Mouse (Mus musculus): ENCODE measurements around the gene Sri.

DNA sequence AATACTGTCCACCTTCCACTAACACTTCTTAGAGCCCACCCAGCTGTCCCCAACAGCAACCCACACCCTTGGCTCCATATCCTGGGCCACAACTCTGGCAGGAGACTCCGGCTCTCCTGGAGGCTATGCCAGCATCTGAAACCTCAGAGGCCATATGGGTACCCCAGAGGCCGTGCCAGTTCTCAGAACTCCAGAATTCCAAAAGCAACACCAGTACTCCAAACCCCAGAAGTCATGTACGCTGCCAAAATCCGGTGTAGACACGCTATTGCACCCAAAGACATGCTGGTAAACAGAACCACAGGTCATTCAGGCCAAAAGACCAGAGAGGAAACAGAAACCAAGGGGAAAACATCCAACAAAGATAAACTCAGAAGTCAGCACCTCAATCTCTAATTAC lies 66.4 kb downstream of the Sri start:
- no peak for TF ChIP-seq POLR2AphosphoS2 (IDR thresholded peaks at IDR 0.05; ENCODE audit: low read depth, low read length)
- no peak for TF ChIP-seq MAFK (IDR thresholded peaks at IDR 0.05; ENCODE audit: insufficient replicate concordance, low read length)
- no peak for TF ChIP-seq CHD2 (IDR thresholded peaks at IDR 0.05; ENCODE audit: low read length)
- no peak for TF ChIP-seq CTCF (conservative IDR thresholded peaks at IDR 0.05 in 1 of 2, IDR thresholded peaks at IDR 0.05 in 1 of 2; ENCODE audit: low read depth in 2 of 2, low read length in 2 of 2)
- no peak for TF ChIP-seq TCF12 (IDR thresholded peaks at IDR 0.05; ENCODE audit: low read depth, low read length)
- TF ChIP-seq ZKSCAN1 (IDR thresholded peaks at IDR 0.05; ENCODE audit: borderline replicate concordance, low read depth, low read length) = no peak
- TF ChIP-seq ELF1 (IDR thresholded peaks at IDR 0.05; ENCODE audit: low read depth, low read length) = no peak
- no peak for TF ChIP-seq MEF2A (IDR thresholded peaks at IDR 0.05; ENCODE audit: borderline replicate concordance, low read depth, low read length)
- TF ChIP-seq MAX (IDR thresholded peaks at IDR 0.05; ENCODE audit: low read length) = no peak
- TF ChIP-seq USF2 (conservative IDR thresholded peaks at IDR 0.05; ENCODE audit: low read depth, low read length) = no peak
- no peak for TF ChIP-seq POLR2A (IDR thresholded peaks at IDR 0.05; ENCODE audit: low read depth, low read length)
- no peak for TF ChIP-seq EP300 (IDR thresholded peaks at IDR 0.05; ENCODE audit: low read length)
- TF ChIP-seq ZNF384 (IDR thresholded peaks at IDR 0.05; ENCODE audit: low read depth, low read length) = no peak
- TF ChIP-seq ZC3H11A (IDR thresholded peaks at IDR 0.05; ENCODE audit: low read depth, low read length) = no peak
